Mouse (Mus musculus) monocyte, adult 59 days (primary cell): ENCODE measurements around the gene Foxp4. TPM values are rescaled to one million over a fixed set of nuclear protein-coding genes. Genes with fewer than 3 reads are reported as not detected.

ENCODE experiments used
- total RNA-seq, 2 experiments: library from RNA; stranded (reverse); gene quantifications; one replicate each; pipeline ENCODE4 v1.2.4; 2023

The Foxp4 gene
- total RNA-seq: 10 to 100 TPM; 18.3 to 26.2 TPM

GRCm38 (mm10) chr17:47924383-47925339, at the start of gene Foxp4:
Gene Foxp4 (minus strand): TSS chr17:47924645.

GRCm38 (mm10) chr17:47834482-47834767, 90.0 kb downstream of the Foxp4 start, which contains the start of gene Mdfi:
Gene Mdfi (minus strand): TSS chr17:47834691.

Other genes starting within 250 kb of the Foxp4 start
- 100 to 1,000 TPM; 187 to 200 TPM for gene Tomm6, start 236.3 kb downstream of the Foxp4 start, total RNA-seq
- gene Frs3, start 235.6 kb downstream of the Foxp4 start, total RNA-seq: 1 to 10 TPM; 1.5 to 1.8 TPM
- not detected for gene Gm21981, start 230.2 kb downstream of the Foxp4 start, total RNA-seq
- 1 to 10 TPM; 1.9 to 2.1 TPM for gene Prickle4, start 229.9 kb downstream of the Foxp4 start, total RNA-seq
- gene Pgc, start 197.8 kb downstream of the Foxp4 start, total RNA-seq: not detected
- gene Tfeb, start 187.6 kb downstream of the Foxp4 start, total RNA-seq: 100 to 1,000 TPM; 123 to 146 TPM
- not detected for gene Mdfi, start 90.0 kb downstream of the Foxp4 start, total RNA-seq
- gene 1700122O11Rik, start 113.6 kb upstream of the Foxp4 start, total RNA-seq: not detected
- not detected for gene 1700067P10Rik, start 164.7 kb upstream of the Foxp4 start, total RNA-seq
- 10 to 100 TPM; 16.6 to 21.2 TPM for gene 9830107B12Rik, start 221.6 kb upstream of the Foxp4 start, total RNA-seq
- gene A530064D06Rik, start 242.6 kb upstream of the Foxp4 start, total RNA-seq: 10 to 100 TPM; 28.2 to 34.5 TPM